19 mouse cellular contexts compared by ENCODE assay signal in the genomic region with DNA sequence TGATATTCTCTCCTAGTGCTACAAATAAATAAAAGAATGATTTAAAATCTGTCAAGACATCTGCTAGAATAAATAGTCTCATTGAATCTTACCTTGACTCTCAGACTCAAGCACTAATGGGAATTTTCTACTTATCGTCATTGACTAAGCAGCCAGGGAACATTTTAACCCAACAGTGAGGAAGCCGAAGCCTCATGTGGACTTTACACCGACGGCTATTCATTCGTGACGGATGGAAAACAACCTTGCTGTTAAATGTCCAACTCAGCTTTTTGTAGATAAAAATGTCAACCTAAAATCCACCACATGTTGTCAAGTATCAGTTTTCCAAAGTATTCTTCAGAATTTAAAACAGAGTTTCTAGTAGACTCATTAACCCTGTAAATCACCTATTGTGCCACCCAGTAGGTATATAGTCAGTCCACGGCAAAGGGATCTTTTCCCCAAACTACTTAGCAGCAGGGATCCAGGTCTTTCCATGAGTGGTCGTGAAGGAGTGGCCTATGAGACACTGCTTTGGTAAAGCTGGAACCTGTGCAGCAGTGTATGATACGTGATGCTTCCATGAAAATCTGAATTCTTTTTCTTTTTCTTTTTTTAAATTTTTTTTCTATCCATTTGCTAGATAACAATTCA. TPM values are rescaled to one million over a fixed set of nuclear protein-coding genes. Genes with fewer than 3 reads are reported as not detected.
DNase-seq lines count a peak whose midpoint lies in the region; ATAC-seq and TF ChIP-seq lines count a peak whose summit lies in the region.
"Had no signal": no experiment of that assay in that cellular context is flagged by ENCODE, and none has a peak within 500 bp of the region (broad histone marks: within the 10 kb centered on the region; RNA-seq: fewer than 3 reads in every experiment).

No protein-coding gene starts in this region.

- H3K27ac ChIP-seq in midbrain, embryonic 11.5 days (ENCODE audit: low read depth, low read length) = no peak overlapping the region
- H3K27ac ChIP-seq in midbrain, postnatal 0 days (ENCODE audit: low read depth, low read length) = no peak overlapping the region
- H3K27ac ChIP-seq in layer of hippocampus, adult 2 months = no peak overlapping the region
- H3K27ac ChIP-seq in midbrain, embryonic 13.5 days = no peak overlapping the region
- H3K27ac ChIP-seq: forebrain, embryonic 13.5 days; heart, embryonic 10.5 days; hindbrain, embryonic 13.5 days; limb, embryonic 12.5 days; neural tube, embryonic 13.5 days had no signal

- no peaks in the 10 kb centered on the region for H3K36me3 ChIP-seq in midbrain, embryonic 11.5 days (ENCODE audit: control insufficient read depth, insufficient read depth, low read length)
- H3K36me3 ChIP-seq in midbrain, postnatal 0 days (ENCODE audit: insufficient read depth, low read length) = no peaks in the 10 kb centered on the region
- H3K36me3 ChIP-seq in midbrain, embryonic 13.5 days = no peaks in the 10 kb centered on the region
- H3K36me3 ChIP-seq: heart, embryonic 10.5 days; hindbrain, embryonic 13.5 days; limb, embryonic 12.5 days; neural tube, embryonic 13.5 days had no signal

- no peaks in the 10 kb centered on the region for H3K9me3 ChIP-seq in midbrain, embryonic 11.5 days (ENCODE audit: control insufficient read depth, low read length)
- no peaks in the 10 kb centered on the region for H3K9me3 ChIP-seq in midbrain, postnatal 0 days (ENCODE audit: low read length)
- H3K9me3 ChIP-seq in midbrain, embryonic 13.5 days = no peaks in the 10 kb centered on the region
- H3K9me3 ChIP-seq: forebrain, embryonic 13.5 days; heart, embryonic 10.5 days; hindbrain, embryonic 13.5 days; limb, embryonic 12.5 days; neural tube, embryonic 13.5 days had no signal

- WGBS in midbrain, embryonic 11.5 days = 87% methylated on average over 9 of the region's 9 CpGs
- 77% methylated on average over 9 of the region's 9 CpGs for WGBS in midbrain, postnatal 0 days
- WGBS in midbrain, embryonic 13.5 days = 85% methylated on average over 9 of the region's 9 CpGs

- H3K4me2 ChIP-seq in midbrain, embryonic 11.5 days = no peak overlapping the region
- no peak overlapping the region for H3K4me2 ChIP-seq in midbrain, postnatal 0 days (ENCODE audit: low read depth, low read length, poor library complexity, severe bottlenecking)
- no peak overlapping the region for H3K4me2 ChIP-seq in midbrain, embryonic 13.5 days (replicated peaks)
- H3K4me2 ChIP-seq: forebrain, embryonic 13.5 days; hindbrain, embryonic 13.5 days; limb, embryonic 12.5 days; neural tube, embryonic 13.5 days had no signal

- H3K4me1 ChIP-seq in midbrain, embryonic 11.5 days (ENCODE audit: control insufficient read depth, insufficient read depth, low read length) = no peaks in the 10 kb centered on the region
- H3K4me1 ChIP-seq in midbrain, postnatal 0 days (ENCODE audit: insufficient read depth, low read length) = no peaks in the 10 kb centered on the region
- H3K4me1 ChIP-seq in midbrain, embryonic 13.5 days (replicated peaks) = 0 out of 2 replicates have a peak, but pooled peaks cover 4% of the 10 kb centered on the region
- H3K4me1 ChIP-seq: forebrain, embryonic 13.5 days; hindbrain, embryonic 13.5 days had no signal

- TF ChIP-seq CTCF in midbrain, postnatal 0 days (IDR thresholded peaks at IDR 0.05) = no peak
- TF ChIP-seq CTCF in layer of hippocampus, adult 2 months (conservative IDR thresholded peaks at IDR 0.05) = no peak

- no peaks in the 10 kb centered on the region for H3K27me3 ChIP-seq in midbrain, embryonic 11.5 days (ENCODE audit: control insufficient read depth, insufficient read depth, low read length)
- no peaks in the 10 kb centered on the region for H3K27me3 ChIP-seq in midbrain, postnatal 0 days (ENCODE audit: insufficient read depth, low read length)
- H3K27me3 ChIP-seq in midbrain, embryonic 13.5 days = no peaks in the 10 kb centered on the region
- H3K27me3 ChIP-seq: forebrain, embryonic 13.5 days; hindbrain, embryonic 13.5 days; limb, embryonic 12.5 days; neural tube, embryonic 13.5 days had no signal

- peak; percentile 66 for DNase-seq in kidney, adult 11 months
- DNase-seq in kidney, adult 18-20 months = no peak
- peak; percentile 31 for DNase-seq in midbrain, embryonic 11.5 days (ENCODE audit: low spot score, missing footprints)
- DNase-seq in midbrain, postnatal 0 days (ENCODE audit: low spot score) = no peak
- peak; percentile 68 for DNase-seq in kidney, postnatal 14 days
- DNase-seq in yolk sac, embryonic 10.5 days (ENCODE audit: low spot score) = peak; percentile 44
- no peak for DNase-seq in layer of hippocampus, adult 2 months (ENCODE audit: low spot score in 2 of 2)
- DNase-seq: adrenal gland, adult 2 months; cerebellum, postnatal 14 days; embryo, embryonic 11 days; gastrocnemius, postnatal 36 days; heart, postnatal 14 days; lung, adult 2 months had no signal

- H3K9ac ChIP-seq in midbrain, embryonic 11.5 days (ENCODE audit: low read length) = no peak overlapping the region
- no peak overlapping the region for H3K9ac ChIP-seq in midbrain, postnatal 0 days (replicated peaks; ENCODE audit: low read length, poor library complexity, severe bottlenecking)
- H3K9ac ChIP-seq in midbrain, embryonic 13.5 days (replicated peaks) = no peak overlapping the region
- H3K9ac ChIP-seq: forebrain, embryonic 13.5 days; hindbrain, embryonic 13.5 days; limb, embryonic 12.5 days; neural tube, embryonic 13.5 days had no signal

- ATAC-seq in midbrain, embryonic 11.5 days (ENCODE audit: low FRiP score) = no peak
- ATAC-seq in midbrain, postnatal 0 days (ENCODE audit: low FRiP score) = no peak
- no peak for ATAC-seq in midbrain, embryonic 13.5 days
- ATAC-seq: forebrain, embryonic 13.5 days had no signal

- H3K4me3 ChIP-seq in midbrain, embryonic 11.5 days (ENCODE audit: low read depth, low read length) = no peak overlapping the region
- H3K4me3 ChIP-seq in midbrain, postnatal 0 days (ENCODE audit: low read depth, low read length) = no peak overlapping the region
- no peak overlapping the region for H3K4me3 ChIP-seq in layer of hippocampus, adult 2 months
- no peak overlapping the region for H3K4me3 ChIP-seq in midbrain, embryonic 13.5 days (replicated peaks)
- H3K4me3 ChIP-seq: forebrain, embryonic 13.5 days; heart, embryonic 10.5 days; hindbrain, embryonic 13.5 days; limb, embryonic 12.5 days; neural tube, embryonic 13.5 days had no signal

RNA-seq across cellular contexts. Expression of a gene that starts 9.0 kb away (rescaled TPM):
- 19.0 and 20.2 TPM in 2 replicates for polyA plus RNA-seq in midbrain, embryonic 11.5 days (2014; fragmentation: Nextera tagmentation; extraction: Ambion mirVana)
- total RNA-seq in midbrain, postnatal 0 days (2014; rRNA removed) = 87.1 and 105 TPM in 2 replicates
- 19.3 and 21.6 TPM in 2 replicates for polyA plus RNA-seq in midbrain, postnatal 0 days (2015; fragmentation: Nextera tagmentation; extraction: Ambion mirVana)
- 100 to 1,000 TPM; 300 to 306 TPM for total RNA-seq in layer of hippocampus, adult 2 months (2021)
- polyA plus RNA-seq in midbrain, embryonic 13.5 days (2015; fragmentation: Nextera tagmentation; extraction: Ambion mirVana) = 17.4 and 17.7 TPM in 2 replicates

RNA-seq across cellular contexts. Expression of a gene that starts 9.2 kb away (rescaled TPM):
- polyA plus RNA-seq in midbrain, embryonic 11.5 days (2014; fragmentation: Nextera tagmentation; extraction: Ambion mirVana) = 0.55 and 0.80 TPM in 2 replicates
- 5.3 and 6.0 TPM in 2 replicates for total RNA-seq in midbrain, postnatal 0 days (2014; rRNA removed)
- 6.5 and 7.7 TPM in 2 replicates for polyA plus RNA-seq in midbrain, postnatal 0 days (2015; fragmentation: Nextera tagmentation; extraction: Ambion mirVana)
- total RNA-seq in layer of hippocampus, adult 2 months (2021) = 10 to 100 TPM; 14.7 to 15.5 TPM
- 3.3 and 3.9 TPM in 2 replicates for polyA plus RNA-seq in midbrain, embryonic 13.5 days (2015; fragmentation: Nextera tagmentation; extraction: Ambion mirVana)

Comparison
In these comparisons a context has a peak if more than half of its experiments do, and no peak if none do; other contexts are left out.
1. DNase-seq: peak in kidney, adult 11 months (single experiment), midbrain, embryonic 11.5 days (single experiment), kidney, postnatal 14 days (single experiment) and yolk sac, embryonic 10.5 days (single experiment); none in kidney, adult 18-20 months (single experiment), midbrain, postnatal 0 days (single experiment) and layer of hippocampus, adult 2 months (0 of 2).